Mouse (Mus musculus) MEL (cell line): ENCODE data around the gene Rpa1. TPM values are rescaled to one million over a fixed set of nuclear protein-coding genes. Genes with fewer than 3 reads are reported as not detected.
A peak's percentile ranks its signal among the peaks of the same experiment; 100 is the strongest.

Experiments used
- DNase-seq: peaks from one replicate; pipeline ENCODE4 v3.0.0; 2011; ENCODE audit warnings: low read depth, low spot score
- H3K27ac ChIP-seq: 2 replicates; pipeline ENCODE4 v1.5.1; 2012; ENCODE audit warnings: low read depth, mild to moderate bottlenecking, control low read depth, low read length, moderate library complexity; ENCODE audit not compliant: control insufficient read depth
- H3K27me3 ChIP-seq, 2 experiments: fragments of 150-350 bp in 1 of 2; sonication (generic) in 1 of 2; 2 replicates each; pipeline ENCODE4 v1.6.1; 2012; ENCODE audit warnings: low read length in 2 of 2, mild to moderate bottlenecking in 2 of 2, improper control_type of control experiment in 1 of 2, moderate library complexity in 1 of 2; ENCODE audit not compliant: insufficient read depth in 2 of 2, control insufficient read depth in 1 of 2
- H3K36me3 ChIP-seq, 2 experiments: 2 replicates each; pipeline ENCODE4 v1.6.1; 2012 to 2014; ENCODE audit warnings: low read length in 2 of 2, improper control_type of control experiment in 1 of 2, inconsistent platforms in 1 of 2, mild to moderate bottlenecking in 1 of 2; ENCODE audit not compliant: insufficient read depth in 2 of 2, control insufficient read depth in 1 of 2
- H3K4me1 ChIP-seq, 2 experiments: fragments of 150-350 bp in 1 of 2; sonication (generic) in 1 of 2; 2 replicates each; pipeline ENCODE4 v1.6.1; 2012; ENCODE audit warnings: low read length in 2 of 2, improper control_type of control experiment in 1 of 2, mild to moderate bottlenecking in 1 of 2; ENCODE audit not compliant: insufficient read depth in 2 of 2, control insufficient read depth in 1 of 2
- H3K4me3 ChIP-seq, 2 experiments: fragments of 150-350 bp in 1 of 2; sonication (generic) in 1 of 2; 2 replicates each; pipeline ENCODE4 v1.5.1; 2012; ENCODE audit warnings: low read depth in 2 of 2, low read length in 2 of 2, mild to moderate bottlenecking in 2 of 2, moderate library complexity in 2 of 2, control low read depth in 1 of 2, improper control_type of control experiment in 1 of 2; ENCODE audit not compliant: control insufficient read depth in 1 of 2, insufficient read depth in 1 of 2
- H3K79me2 ChIP-seq: 2 replicates; pipeline ENCODE4 v1.6.1; 2012; ENCODE audit warnings: mild to moderate bottlenecking, low read length, moderate library complexity; ENCODE audit not compliant: control insufficient read depth, poor library complexity, insufficient read depth
- H3K9ac ChIP-seq: 2 replicates; pipeline ENCODE4 v1.6.1; 2012; ENCODE audit warnings: low read depth, mild to moderate bottlenecking, control low read depth, low read length, moderate library complexity; ENCODE audit not compliant: control insufficient read depth, poor library complexity, severe bottlenecking
- H3K9me3 ChIP-seq: fragments of 150-350 bp; sonication (generic); replicated peaks from 2 replicates; pipeline ENCODE4 v1.6.1; 2012; ENCODE audit warnings: mild to moderate bottlenecking, low read length, improper control_type of control experiment, moderate library complexity; ENCODE audit not compliant: insufficient read depth
- ETS1 ChIP-seq: IDR thresholded peaks from 2 replicates; pipeline ENCODE4 v1.6.1; 2012; ENCODE audit warnings: low read depth, mild to moderate bottlenecking, inconsistent platforms, low read length, improper control_type of control experiment, moderate library complexity
- JUND ChIP-seq: IDR thresholded peaks from 2 replicates; pipeline ENCODE4 v1.6.1; 2011; ENCODE audit warnings: low read depth, mild to moderate bottlenecking, improper control_type of control experiment, low read length
- KAT2A ChIP-seq: conservative IDR thresholded peaks from 2 replicates; pipeline ENCODE4 v1.6.1; 2012; ENCODE audit warnings: low read depth, low read length, improper control_type of control experiment, inconsistent platforms
- MAFK ChIP-seq: IDR thresholded peaks from 2 replicates; pipeline ENCODE4 v1.6.1; 2011; ENCODE audit warnings: low read depth, mild to moderate bottlenecking, low read length, improper control_type of control experiment, borderline replicate concordance
- MYB ChIP-seq: IDR thresholded peaks from 2 replicates; pipeline ENCODE4 v1.6.1; 2011; ENCODE audit warnings: mild to moderate bottlenecking, low read depth, low read length, improper control_type of control experiment
- NELFE ChIP-seq: IDR thresholded peaks from 2 replicates; pipeline ENCODE4 v1.6.1; 2011; ENCODE audit warnings: low read depth, low read length, improper control_type of control experiment
- NRF1 ChIP-seq: IDR thresholded peaks from 2 replicates; pipeline ENCODE4 v1.6.1; 2014; ENCODE audit warnings: low read depth, mild to moderate bottlenecking, inconsistent platforms, low read length, improper control_type of control experiment, moderate library complexity; ENCODE audit not compliant: poor library complexity, insufficient read depth, severe bottlenecking
- POLR2AphosphoS2 ChIP-seq: IDR thresholded peaks from 2 replicates; pipeline ENCODE4 v1.6.1; 2011; ENCODE audit warnings: low read length, improper control_type of control experiment
- RCOR1 ChIP-seq: IDR thresholded peaks from 2 replicates; pipeline ENCODE4 v1.6.1; 2012; ENCODE audit warnings: low read depth, mild to moderate bottlenecking, inconsistent platforms, low read length, improper control_type of control experiment
- SMC3 ChIP-seq: IDR thresholded peaks from 2 replicates; pipeline ENCODE4 v1.6.1; 2011; ENCODE audit warnings: low read depth, low read length, improper control_type of control experiment
- TBP ChIP-seq: IDR thresholded peaks from 2 replicates; pipeline ENCODE4 v1.8.0; 2011; ENCODE audit warnings: low read depth, low read length, improper control_type of control experiment
- TCF12 ChIP-seq: IDR thresholded peaks from 2 replicates; pipeline ENCODE4 v1.6.1; 2014; ENCODE audit warnings: low read depth, mild to moderate bottlenecking, inconsistent platforms, low read length, improper control_type of control experiment, moderate library complexity
- USF1 ChIP-seq: IDR thresholded peaks from 2 replicates; pipeline ENCODE4 v1.6.1; 2014; ENCODE audit warnings: low read depth, mild to moderate bottlenecking, inconsistent platforms, low read length, improper control_type of control experiment, moderate library complexity
- ZC3H11A ChIP-seq: IDR thresholded peaks from 2 replicates; pipeline ENCODE4 v1.6.1; 2012; ENCODE audit warnings: low read depth, mild to moderate bottlenecking, inconsistent platforms, low read length, improper control_type of control experiment
- polyA plus RNA-seq, 2 experiments: library from polyadenylated mRNA; stranded (reverse) in 1 of 2; unstranded in 1 of 2; fragments of >175 nt in 1 of 2; fragments of >200 nt in 1 of 2; gene quantifications; 2 replicates each; pipeline versions ENCODE4 v1.2.1 to v1.2.4; 2012; ENCODE audit warnings: low replicate concordance in 2 of 2, low read depth in 1 of 2; ENCODE audit not compliant: insufficient read length in 2 of 2, insufficient read depth in 1 of 2, missing spikeins in 1 of 2
- total RNA-seq: library from RNA; depleted of rRNA; stranded (reverse); fragments of 300-350 nt; gene quantifications from 2 replicates; pipeline ENCODE4 v1.2.3, GENCODE M21; 2012

The Rpa1 gene
- total and polyA plus RNA-seq, 3 experiments: 179 to 481 (median 242) TPM

DNA sequence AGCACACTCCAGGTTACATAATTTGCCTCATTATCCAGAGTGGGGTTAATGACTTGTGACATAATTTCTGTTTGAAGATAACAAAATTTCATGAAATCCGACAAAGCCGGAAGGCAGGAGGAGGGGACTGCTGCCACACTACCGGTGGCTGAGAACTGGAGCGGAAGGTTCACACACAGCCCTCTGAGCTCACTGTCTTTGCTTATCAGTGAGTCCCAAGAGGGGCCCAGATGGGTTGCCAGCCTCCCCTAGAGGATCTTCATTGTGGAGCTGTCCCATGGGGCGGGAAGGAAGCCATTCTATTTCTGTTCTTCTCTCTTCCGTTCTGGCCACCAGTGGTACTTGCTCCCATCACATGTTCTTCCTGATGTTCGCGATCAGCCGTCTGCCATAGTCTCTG lies 47.2 kb downstream of the Rpa1 start:
- Histone ChIP-seq H3K9ac (no peak overlapping the region), H3K9me3 (no peaks in the 10 kb centered on the region), H3K27ac (0 out of 2 replicates have a peak overlapping the region, but pooled peaks have one; percentile 8), H3K4me3 (no peak overlapping the region), H3K79me2 (no peaks in the 10 kb centered on the region), H3K27me3 (no peaks in the 10 kb centered on the region), H3K4me1 (peaks cover 5 to 13% of the 10 kb centered on the region in 2 experiments; a peak in 3 of 4 replicates), H3K36me3 (peaks cover 7 to 22% of the 10 kb centered on the region in 2 experiments)
- DNase-seq: peak; percentile 44
- TF ChIP-seq RCOR1 (no peak), MAFK (no peak), ETS1 (peak; percentile 25; the same call in 1 of the 2 replicates), SMC3 (no peak), TBP (no peak), ZC3H11A (no peak), TCF12 (0 out of 2 replicates have a peak, but pooled peaks have one; percentile 16)

DNA sequence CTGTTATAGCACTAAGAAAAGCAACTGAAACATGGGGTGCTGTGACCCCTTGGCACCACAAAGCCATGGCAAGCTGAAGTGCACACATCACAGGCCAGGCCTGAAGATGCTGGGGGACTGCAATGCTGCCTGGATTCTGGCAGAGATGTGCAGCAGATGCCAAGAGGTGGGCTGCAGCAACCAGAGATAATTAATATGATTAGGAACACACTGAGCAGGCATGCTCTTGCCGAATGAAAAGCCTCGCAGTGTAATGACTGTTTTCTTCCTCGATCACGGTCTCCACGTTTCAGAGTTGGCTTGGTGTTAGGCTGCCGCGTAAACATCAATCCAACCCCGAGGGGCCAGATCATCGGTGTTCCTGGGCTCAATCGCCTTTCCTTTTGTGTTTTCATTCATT lies 48.3 kb downstream of the Rpa1 start:
- Histone ChIP-seq H3K4me3 (no peak overlapping the region), H3K9me3 (no peaks in the 10 kb centered on the region)

DNA sequence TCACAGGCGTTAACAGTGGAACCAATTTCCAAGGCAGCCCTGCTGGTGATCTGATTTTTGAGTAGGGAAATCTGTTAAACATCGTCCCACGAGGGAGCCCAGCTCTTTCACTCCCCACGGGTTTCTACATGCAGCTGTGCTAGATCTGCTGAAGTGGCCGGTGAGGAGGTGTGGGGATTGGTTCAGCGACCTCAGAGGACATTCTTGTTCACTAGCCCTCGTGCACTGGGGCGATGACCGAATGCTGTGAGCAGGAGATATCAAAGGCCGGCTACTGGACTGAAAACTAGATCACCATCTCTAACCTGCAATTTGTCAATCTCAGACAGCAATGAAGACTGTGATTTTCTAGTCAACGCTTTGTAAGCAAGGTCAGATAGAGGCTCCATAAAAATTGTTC lies 49.6 kb downstream of the Rpa1 start:
- Histone ChIP-seq H3K36me3 (peaks cover 12 to 17% of the 10 kb centered on the region in 2 experiments), H3K79me2 (no peaks in the 10 kb centered on the region), H3K9ac (no peak overlapping the region), H3K9me3 (no peaks in the 10 kb centered on the region), H3K27me3 (no peaks in the 10 kb centered on the region), H3K27ac (no peak overlapping the region), H3K4me3 (no peak overlapping the region)
- no peak for DNase-seq
- peak; percentile 24; the same call in 1 of the 2 replicates for TF ChIP-seq POLR2AphosphoS2
- TF ChIP-seq RCOR1: peak; percentile 33
- no peak for TF ChIP-seq USF1
- TF ChIP-seq, all 39 proteins: peak for 2
- H3K4me1 ChIP-seq: peaks cover 10 to 26% of the 10 kb centered on the region in 2 experiments

More for the DNA sequence above, 48.3 kb downstream of the Rpa1 start:
- H3K9ac ChIP-seq: no peak overlapping the region
- H3K36me3 ChIP-seq: peaks cover 12 to 16% of the 10 kb centered on the region in 2 experiments
- TF ChIP-seq KAT2A (no peak), NRF1 (no peak), NELFE (no peak), MYB (no peak), ETS1 (no peak), SMC3 (no peak), JUND (no peak)
- no peaks in the 10 kb centered on the region for H3K27me3 ChIP-seq
- H3K79me2 ChIP-seq: no peaks in the 10 kb centered on the region
- H3K4me1 ChIP-seq: peaks cover 6 to 21% of the 10 kb centered on the region in 2 experiments
- no peak for DNase-seq
- H3K27ac ChIP-seq: no peak overlapping the region
